In genomic region chr14:12112548-12113011, GRCm38 (mm10) we compare ENCODE assay signal across 8 mouse cellular contexts.
DNase-seq lines count a peak whose midpoint lies in the region; ATAC-seq and TF ChIP-seq lines count a peak whose summit lies in the region.

No protein-coding gene starts in this region.

- no peaks in the 10 kb centered on the region for H3K4me1 ChIP-seq in forebrain, postnatal 0 days (ENCODE audit: insufficient read depth)
- 0 out of 2 replicates have a peak, but pooled peaks cover 9% of the 10 kb centered on the region for H3K4me1 ChIP-seq in forebrain, embryonic 15.5 days
- H3K4me1 ChIP-seq in ES-E14 (ENCODE audit: control insufficient read depth in 2 of 2, insufficient read depth in 2 of 2, low read length in 2 of 2, poor library complexity in 1 of 2): peaks cover 9 to 14% of the 10 kb centered on the region in 2 experiments
- H3K4me1 ChIP-seq in liver, embryonic 14.5 days (replicated peaks; ENCODE audit: control insufficient read depth in 2 of 2, insufficient read depth in 2 of 2, low read length in 1 of 2): peaks cover 0 to 13% of the 10 kb centered on the region in 2 experiments; a peak in 2 of 4 replicates
- 0 out of 2 replicates have a peak, but pooled peaks cover 2% of the 10 kb centered on the region for H3K4me1 ChIP-seq in intestine, embryonic 16.5 days (ENCODE audit: control insufficient read depth, insufficient read depth, low read length)

- in situ Hi-C loops in ES-E14 (cut with MboI; ENCODE audit: low sequenced_read_pairs in 2 of 2, unreplicated experiment in 2 of 2): no loop called here

- no peak for TF ChIP-seq EP300 in liver, embryonic 14.5 days (IDR thresholded peaks at IDR 0.05; ENCODE audit: low read depth)

- no peaks in the 10 kb centered on the region for H3K36me3 ChIP-seq in forebrain, postnatal 0 days (ENCODE audit: insufficient read depth)
- no peaks in the 10 kb centered on the region for H3K36me3 ChIP-seq in forebrain, embryonic 15.5 days
- H3K36me3 ChIP-seq in ES-E14 (ENCODE audit: control insufficient read depth, insufficient read depth, low read length, poor library complexity, severe bottlenecking): peaks cover 8% of the 10 kb centered on the region; the same call in 1 of the 2 replicates
- H3K36me3 ChIP-seq in liver, embryonic 14.5 days (replicated peaks; ENCODE audit: control insufficient read depth, insufficient read depth, low read depth): no peaks in the 10 kb centered on the region
- H3K36me3 ChIP-seq in intestine, embryonic 16.5 days (ENCODE audit: control insufficient read depth, insufficient read depth, low read length): no peaks in the 10 kb centered on the region

- WGBS in forebrain, postnatal 0 days: 61% methylated on average over 2 of the region's 2 CpGs
- 62% methylated on average over 2 of the region's 2 CpGs for WGBS in forebrain, embryonic 15.5 days
- WGBS in liver, embryonic 14.5 days (ENCODE audit: insufficient replicate concordance): 61% methylated on average over 2 of the region's 2 CpGs
- WGBS in intestine, embryonic 16.5 days: 49% methylated on average over 2 of the region's 2 CpGs

- no peak overlapping the region for H3K4me3 ChIP-seq in forebrain, postnatal 0 days (ENCODE audit: low read depth, low read length)
- H3K4me3 ChIP-seq in forebrain, embryonic 15.5 days: no peak overlapping the region
- no peak overlapping the region for H3K4me3 ChIP-seq in ES-E14 (ENCODE audit: insufficient read depth in 1 of 2, low read depth in 1 of 2, low read length in 2 of 2, poor library complexity in 1 of 2, severe bottlenecking in 1 of 2)
- H3K4me3 ChIP-seq in liver, embryonic 14.5 days (ENCODE audit: insufficient read depth in 1 of 2, low read depth in 2 of 2, low read length in 2 of 2): no peak overlapping the region
- H3K4me3 ChIP-seq in intestine, embryonic 16.5 days (ENCODE audit: low read length): no peak overlapping the region

- H3K4me2 ChIP-seq in forebrain, postnatal 0 days (ENCODE audit: low read depth): no peak overlapping the region
- H3K4me2 ChIP-seq in forebrain, embryonic 15.5 days (replicated peaks): no peak overlapping the region
- H3K4me2 ChIP-seq in liver, embryonic 14.5 days (ENCODE audit: low read depth): no peak overlapping the region
- H3K4me2 ChIP-seq in intestine, embryonic 16.5 days (ENCODE audit: low read depth, low read length): no peak overlapping the region

- no peak for DNase-seq in forebrain, postnatal 0 days
- DNase-seq in ES-E14 (ENCODE audit: low read depth, low spot score) (no peak), adipocyte (ENCODE audit: low spot score) (no peak)
- peak; percentile 59 to 67 for DNase-seq in cerebellum, postnatal 14 days
- no peak for DNase-seq in liver, embryonic 14.5 days (ENCODE audit: low read depth in 3 of 3, low spot score in 3 of 3)
- no peak for DNase-seq in frontal cortex, postnatal 14 days (ENCODE audit: low spot score in 2 of 2)

- H3K9ac ChIP-seq in forebrain, postnatal 0 days: no peak overlapping the region
- no peak overlapping the region for H3K9ac ChIP-seq in forebrain, embryonic 15.5 days (replicated peaks)
- no peak overlapping the region for H3K9ac ChIP-seq in ES-E14 (ENCODE audit: insufficient read depth, low read depth, low read length, poor library complexity, severe bottlenecking)
- no peak overlapping the region for H3K9ac ChIP-seq in liver, embryonic 14.5 days (replicated peaks)
- H3K9ac ChIP-seq in intestine, embryonic 16.5 days (ENCODE audit: low read depth, low read length): no peak overlapping the region

- H3K27me3 ChIP-seq in forebrain, postnatal 0 days (ENCODE audit: insufficient read depth, low read length): no peaks in the 10 kb centered on the region
- no peaks in the 10 kb centered on the region for H3K27me3 ChIP-seq in forebrain, embryonic 15.5 days
- no peaks in the 10 kb centered on the region for H3K27me3 ChIP-seq in liver, embryonic 14.5 days (ENCODE audit: control insufficient read depth, insufficient read depth, low read length)
- no peaks in the 10 kb centered on the region for H3K27me3 ChIP-seq in intestine, embryonic 16.5 days (replicated peaks; ENCODE audit: control insufficient read depth, insufficient read depth, low read length)

- no peak overlapping the region for H3K27ac ChIP-seq in forebrain, postnatal 0 days (ENCODE audit: low read depth, low read length)
- H3K27ac ChIP-seq in forebrain, embryonic 15.5 days (replicated peaks): no peak overlapping the region
- H3K27ac ChIP-seq in ES-E14 (ENCODE audit: insufficient read depth, low read depth, low read length, poor library complexity, severe bottlenecking): peak overlapping the region; percentile 44; the same call in 1 of the 2 replicates
- no peak overlapping the region for H3K27ac ChIP-seq in liver, embryonic 14.5 days
- H3K27ac ChIP-seq in intestine, embryonic 16.5 days (ENCODE audit: low read length): no peak overlapping the region

- TF ChIP-seq CTCF in forebrain, postnatal 0 days (IDR thresholded peaks at IDR 0.05; ENCODE audit: low read depth): no peak
- no peak for TF ChIP-seq CTCF in liver, embryonic 14.5 days (IDR thresholded peaks at IDR 0.05; ENCODE audit: low read depth)

- peak; percentile 10; the same call in 1 of the 2 replicates for ATAC-seq in forebrain, postnatal 0 days
- no peak for ATAC-seq in forebrain, embryonic 15.5 days (replicated peaks)
- ATAC-seq in liver, embryonic 14.5 days (ENCODE audit: insufficient read depth): peak; percentile 60; the same call in 1 of the 2 replicates
- no peak for ATAC-seq in intestine, embryonic 16.5 days

- no peaks in the 10 kb centered on the region for H3K9me3 ChIP-seq in forebrain, postnatal 0 days (ENCODE audit: low read length)
- H3K9me3 ChIP-seq in forebrain, embryonic 15.5 days: no peaks in the 10 kb centered on the region
- no peaks in the 10 kb centered on the region for H3K9me3 ChIP-seq in ES-E14 (ENCODE audit: control insufficient read depth, insufficient read depth, low read depth, low read length)
- no peaks in the 10 kb centered on the region for H3K9me3 ChIP-seq in liver, embryonic 14.5 days (ENCODE audit: control insufficient read depth, low read length)
- no peaks in the 10 kb centered on the region for H3K9me3 ChIP-seq in intestine, embryonic 16.5 days (ENCODE audit: control insufficient read depth, low read length)

TF ChIP-seq in ES-E14, 5 proteins besides CTCF, POLR2A, EP300 and RAD21:
- TF ChIP-seq MAFK (IDR thresholded peaks at IDR 0.05; ENCODE audit: insufficient read depth, low read depth, low read length): no peak
- no peak for TF ChIP-seq ZC3H11A (IDR thresholded peaks at IDR 0.05; ENCODE audit: borderline replicate concordance, low read depth, low read length)
- TF ChIP-seq CHD2 (IDR thresholded peaks at IDR 0.05; ENCODE audit: low read depth, low read length): no peak
- no peak for TF ChIP-seq HCFC1 (IDR thresholded peaks at IDR 0.05; ENCODE audit: borderline replicate concordance, insufficient read depth, low read length)
- TF ChIP-seq ZNF384 (IDR thresholded peaks at IDR 0.05; ENCODE audit: low read depth, low read length): no peak

Comparison
In these comparisons a context has a peak if more than half of its experiments do, and no peak if none do; other contexts are left out.
1. ATAC-seq: peak in forebrain, postnatal 0 days (single experiment) and liver, embryonic 14.5 days (single experiment); none in forebrain, embryonic 15.5 days (single experiment) and intestine, embryonic 16.5 days (single experiment).
2. DNase-seq: peak in cerebellum, postnatal 14 days (2 of 2); none in forebrain, postnatal 0 days (single experiment), ES-E14 (single experiment), liver, embryonic 14.5 days (0 of 3), adipocyte (single experiment) and frontal cortex, postnatal 14 days (0 of 2).